Mouse (Mus musculus) gastrocnemius, postnatal 14 days (tissue): ENCODE data around the gene Cd5. TPM values are rescaled to one million over a fixed set of nuclear protein-coding genes. Genes with fewer than 3 reads are reported as not detected.
A peak's percentile ranks its signal among the peaks of the same experiment; 100 is the strongest.

Experiments
- DNase-seq: peaks from one replicate; pipeline ENCODE4 v3.0.0; 2021; ENCODE audit warnings: mixed read lengths
- intact Hi-C: fragments of 180-260 bp; cut with DNase I; formaldehyde crosslinking; loops from one replicate; pipeline ENCODE4 v1.15.1; 2025; ENCODE audit warnings: low total_unique reads
- long read RNA-seq, 2 experiments: library from polyadenylated mRNA; stranded (forward); transcript quantifications; one replicate each; pipeline ENCODE4 v2.0.0; 2021
- total RNA-seq, 2 experiments: library from RNA; stranded (reverse); gene quantifications; 2 replicates each; pipeline ENCODE4 v1.2.3; 2021

Cd5 gene
- not detected for total RNA-seq
- long read RNA-seq, experiment 1, result 0 reads
- long read RNA-seq, experiment 2, partial matches to known transcripts, result 2 of 2 reads
- long read RNA-seq, experiment 2, other reads (novel, unspliced or antisense), result 0 of 2 reads

GRCm38 (mm10) chr19:10738811-10739210 is at the start of gene Cd5:
Cd5 (minus strand) TSS chr19:10739002.
- no peak for DNase-seq
- intact Hi-C loops, result no loop called here

- intact Hi-C loops, result no loop called here
- no peak for DNase-seq
These were observed 49.4 kb upstream of the Cd5 start for GRCm38 (mm10) chr19:10788242-10788641.

GRCm38 (mm10) chr19:10787406-10787805 is 48.6 kb upstream of the Cd5 start:
- no peak for DNase-seq
- intact Hi-C loops, result no loop called here

- peak; percentile 56 for DNase-seq
- intact Hi-C loops, result no loop called here
These were observed 48.0 kb upstream of the Cd5 start for GRCm38 (mm10) chr19:10786753-10787152.

- intact Hi-C loops, result no loop called here
- DNase-seq, result no peak
These were observed 46.1 kb upstream of the Cd5 start for GRCm38 (mm10) chr19:10784796-10785459.

GRCm38 (mm10) chr19:10784061-10784460 is 45.3 kb upstream of the Cd5 start:
- intact Hi-C loops, result no loop called here
- no peak for DNase-seq

GRCm38 (mm10) chr19:10783168-10783567 is 44.4 kb upstream of the Cd5 start:
- intact Hi-C loops, result no loop called here
- no peak for DNase-seq

- intact Hi-C loops, result no loop called here
- DNase-seq, result no peak
These were observed 42.8 kb upstream of the Cd5 start for GRCm38 (mm10) chr19:10781641-10782040.

- intact Hi-C loops, result no loop called here
These were observed 38.1 kb upstream of the Cd5 start for GRCm38 (mm10) chr19:10776906-10777305.

GRCm38 (mm10) chr19:10774141-10774540 is 35.3 kb upstream of the Cd5 start:
- DNase-seq, result no peak
- intact Hi-C loops, result no loop called here

More at GRCm38 (mm10) chr19:10776906-10777305, 38.1 kb upstream of the Cd5 start:
- no peak for DNase-seq

- DNase-seq, result no peak
- intact Hi-C loops, result no loop called here
These were observed 34.6 kb upstream of the Cd5 start for GRCm38 (mm10) chr19:10773384-10773783.

GRCm38 (mm10) chr19:10772866-10773265 is 34.1 kb upstream of the Cd5 start:
- intact Hi-C loops, result no loop called here
- DNase-seq, result no peak

- intact Hi-C loops, result no loop called here
- no peak for DNase-seq
These were observed 33.2 kb upstream of the Cd5 start for GRCm38 (mm10) chr19:10771995-10772394.

GRCm38 (mm10) chr19:10769429-10770195 is 30.8 kb upstream of the Cd5 start:
- DNase-seq, result no peak
- intact Hi-C loops, result no loop called here

- DNase-seq, result no peak
- intact Hi-C loops, result no loop called here
These were observed 30.1 kb upstream of the Cd5 start for GRCm38 (mm10) chr19:10768694-10769428.

GRCm38 (mm10) chr19:10767631-10768030 is 28.8 kb upstream of the Cd5 start:
- DNase-seq, result no peak
- intact Hi-C loops, result no loop called here

GRCm38 (mm10) chr19:10763381-10764031 is 24.7 kb upstream of the Cd5 start:
- intact Hi-C loops, result no loop called here
- DNase-seq, result no peak

- intact Hi-C loops, result no loop called here
- DNase-seq, result no peak
These were observed 23.7 kb upstream of the Cd5 start for GRCm38 (mm10) chr19:10762468-10762867.

GRCm38 (mm10) chr19:10761794-10762415 is 23.1 kb upstream of the Cd5 start:
- DNase-seq, result no peak
- intact Hi-C loops, result no loop called here
